Mouse (Mus musculus): ENCODE results near the gene Cttn. TPM values are rescaled to one million over a fixed set of nuclear protein-coding genes. Genes with fewer than 3 reads are reported as not detected.

The Cttn gene
- polyA plus RNA-seq, 1 experiment from 2014 or later = 180 TPM

GRCm38 (mm10) chr7:144444788-144445187 is 26.0 kb downstream of the Cttn start:
- Histone ChIP-seq H3K27ac (no peak overlapping the region), H3K4me3 (replicated peaks) (no peak overlapping the region), H3K4me2 (no peak overlapping the region), H3K27me3 (no peaks in the 10 kb centered on the region), H3K9ac (no peak overlapping the region), H3K36me3 (peaks cover 98% of the 10 kb centered on the region), H3K9me3 (replicated peaks) (no peaks in the 10 kb centered on the region), H3K4me1 (no peaks in the 10 kb centered on the region)
- no peak for ATAC-seq (replicated peaks; ENCODE audit: low FRiP score)
- 82% methylated on average over 7 of the region's 7 CpGs for WGBS

GRCm38 (mm10) chr7:144441976-144442375 is 28.8 kb downstream of the Cttn start:
- Histone ChIP-seq H3K4me1 (no peaks in the 10 kb centered on the region), H3K4me2 (no peak overlapping the region), H3K9ac (no peak overlapping the region), H3K9me3 (replicated peaks) (no peaks in the 10 kb centered on the region), H3K27me3 (no peaks in the 10 kb centered on the region), H3K4me3 (replicated peaks) (no peak overlapping the region), H3K27ac (no peak overlapping the region), H3K36me3 (peaks cover 98% of the 10 kb centered on the region)
- ATAC-seq (replicated peaks; ENCODE audit: low FRiP score) = no peak
- 92% methylated on average over 4 of the region's 4 CpGs for WGBS

- no peaks in the 10 kb centered on the region for H3K4me1 ChIP-seq
- H3K9me3 ChIP-seq (replicated peaks) = no peaks in the 10 kb centered on the region
- H3K4me2 ChIP-seq = no peak overlapping the region
- no peak overlapping the region for H3K9ac ChIP-seq
- no peak overlapping the region for H3K4me3 ChIP-seq (replicated peaks)
- no peak overlapping the region for H3K27ac ChIP-seq
- peaks cover 98% of the 10 kb centered on the region for H3K36me3 ChIP-seq
- no peaks in the 10 kb centered on the region for H3K27me3 ChIP-seq
- no peak for ATAC-seq (replicated peaks; ENCODE audit: low FRiP score)
- 93% methylated on average over 11 of the region's 11 CpGs for WGBS
Observed at GRCm38 (mm10) chr7:144441466-144441865, 29.3 kb downstream of the Cttn start.

- Histone ChIP-seq H3K27me3 (no peaks in the 10 kb centered on the region), H3K9ac (no peak overlapping the region), H3K36me3 (peaks cover 84% of the 10 kb centered on the region), H3K4me2 (no peak overlapping the region), H3K4me1 (no peaks in the 10 kb centered on the region), H3K9me3 (replicated peaks) (no peaks in the 10 kb centered on the region), H3K4me3 (replicated peaks) (no peak overlapping the region), H3K27ac (no peak overlapping the region)
- no peak for ATAC-seq (replicated peaks; ENCODE audit: low FRiP score)
- WGBS = 95% methylated on average over 7 of the region's 7 CpGs
Observed at GRCm38 (mm10) chr7:144438811-144439210, 32.0 kb downstream of the Cttn start.

GRCm38 (mm10) chr7:144432920-144433319 is 37.9 kb downstream of the Cttn start:
- H3K4me3 ChIP-seq (replicated peaks) = no peak overlapping the region
- 81% methylated on average over 2 of the region's 2 CpGs for WGBS
- H3K36me3 ChIP-seq = peaks cover 27% of the 10 kb centered on the region
- ATAC-seq (replicated peaks; ENCODE audit: low FRiP score) = no peak
- no peaks in the 10 kb centered on the region for H3K9me3 ChIP-seq (replicated peaks)
- H3K4me2 ChIP-seq = no peak overlapping the region
- no peaks in the 10 kb centered on the region for H3K27me3 ChIP-seq
- H3K9ac ChIP-seq = no peak overlapping the region
- no peaks in the 10 kb centered on the region for H3K4me1 ChIP-seq
- H3K27ac ChIP-seq = no peak overlapping the region

- H3K4me3 ChIP-seq (replicated peaks) = no peak overlapping the region
- ATAC-seq (replicated peaks; ENCODE audit: low FRiP score) = no peak
- H3K27ac ChIP-seq = no peak overlapping the region
- no peaks in the 10 kb centered on the region for H3K36me3 ChIP-seq
- no peaks in the 10 kb centered on the region for H3K4me1 ChIP-seq
- 84% methylated on average over 3 of the region's 3 CpGs for WGBS
- H3K4me2 ChIP-seq = no peak overlapping the region
- no peaks in the 10 kb centered on the region for H3K9me3 ChIP-seq (replicated peaks)
- H3K27me3 ChIP-seq = no peaks in the 10 kb centered on the region
- H3K9ac ChIP-seq = no peak overlapping the region
Observed at GRCm38 (mm10) chr7:144427460-144427859, 43.3 kb downstream of the Cttn start.

GRCm38 (mm10) chr7:144426594-144426993 is 44.2 kb downstream of the Cttn start:
- no peak overlapping the region for H3K9ac ChIP-seq

GRCm38 (mm10) chr7:144425953-144426352 is 44.9 kb downstream of the Cttn start:
- WGBS = 10% methylated on average over 8 of the region's 8 CpGs

More at GRCm38 (mm10) chr7:144426594-144426993, 44.2 kb downstream of the Cttn start:
- H3K27me3 ChIP-seq = no peaks in the 10 kb centered on the region
- no peak for ATAC-seq (replicated peaks; ENCODE audit: low FRiP score)
- H3K9me3 ChIP-seq (replicated peaks) = no peaks in the 10 kb centered on the region
- WGBS = 88% methylated on average over 3 of the region's 3 CpGs
- H3K4me2 ChIP-seq = no peak overlapping the region
- H3K27ac ChIP-seq = no peak overlapping the region
- no peaks in the 10 kb centered on the region for H3K4me1 ChIP-seq
- no peak overlapping the region for H3K4me3 ChIP-seq (replicated peaks)
- H3K36me3 ChIP-seq = no peaks in the 10 kb centered on the region

GRCm38 (mm10) chr7:144421478-144421877 is 49.3 kb downstream of the Cttn start:
- no peak for ATAC-seq (replicated peaks; ENCODE audit: low FRiP score)
- H3K27me3 ChIP-seq = no peaks in the 10 kb centered on the region
- H3K9ac ChIP-seq = no peak overlapping the region
- 75% methylated on average over 6 of the region's 6 CpGs for WGBS
- no peak overlapping the region for H3K4me3 ChIP-seq (replicated peaks)
- no peak overlapping the region for H3K4me2 ChIP-seq
- H3K9me3 ChIP-seq (replicated peaks) = no peaks in the 10 kb centered on the region
- peaks cover 23% of the 10 kb centered on the region for H3K4me1 ChIP-seq
- no peaks in the 10 kb centered on the region for H3K36me3 ChIP-seq
- no peak overlapping the region for H3K27ac ChIP-seq

More at GRCm38 (mm10) chr7:144425953-144426352, 44.9 kb downstream of the Cttn start:
- H3K27ac ChIP-seq = no peak overlapping the region
- H3K9me3 ChIP-seq (replicated peaks) = no peaks in the 10 kb centered on the region
- no peak overlapping the region for H3K9ac ChIP-seq
- no peak overlapping the region for H3K4me3 ChIP-seq (replicated peaks)
- no peak overlapping the region for H3K4me2 ChIP-seq
- H3K4me1 ChIP-seq = no peaks in the 10 kb centered on the region
- no peaks in the 10 kb centered on the region for H3K36me3 ChIP-seq
- ATAC-seq (replicated peaks; ENCODE audit: low FRiP score) = no peak
- H3K27me3 ChIP-seq = no peaks in the 10 kb centered on the region

GRCm38 (mm10) chr7:144420552-144420951 is 50.3 kb downstream of the Cttn start:
- H3K36me3 ChIP-seq = no peaks in the 10 kb centered on the region
- 0 out of 2 replicates have a peak overlapping the region, but pooled peaks have one; percentile 25 for H3K4me2 ChIP-seq
- H3K4me1 ChIP-seq = peaks cover 23% of the 10 kb centered on the region
- no peaks in the 10 kb centered on the region for H3K9me3 ChIP-seq (replicated peaks)
- no peaks in the 10 kb centered on the region for H3K27me3 ChIP-seq
- no peak for ATAC-seq (replicated peaks; ENCODE audit: low FRiP score)
- H3K27ac ChIP-seq = no peak overlapping the region
- WGBS = 21% methylated on average over 16 of the region's 16 CpGs
- H3K4me3 ChIP-seq (replicated peaks) = no peak overlapping the region
- H3K9ac ChIP-seq = no peak overlapping the region

- 41% methylated on average over 16 of the region's 16 CpGs for WGBS
- H3K4me3 ChIP-seq (replicated peaks) = no peak overlapping the region
- no peaks in the 10 kb centered on the region for H3K27me3 ChIP-seq
- no peaks in the 10 kb centered on the region for H3K36me3 ChIP-seq
- no peak overlapping the region for H3K9ac ChIP-seq
- ATAC-seq (replicated peaks; ENCODE audit: low FRiP score) = no peak
- H3K4me1 ChIP-seq = peaks cover 24% of the 10 kb centered on the region
- no peak overlapping the region for H3K4me2 ChIP-seq
- no peaks in the 10 kb centered on the region for H3K9me3 ChIP-seq (replicated peaks)
- H3K27ac ChIP-seq = peak overlapping the region; percentile 5; the same call in 1 of the 2 replicates
Observed at GRCm38 (mm10) chr7:144417644-144418343, 53.0 kb downstream of the Cttn start.

- Histone ChIP-seq H3K4me1 (peaks cover 30% of the 10 kb centered on the region), H3K9me3 (replicated peaks) (no peaks in the 10 kb centered on the region), H3K27me3 (no peaks in the 10 kb centered on the region), H3K27ac (no peak overlapping the region), H3K4me2 (no peak overlapping the region), H3K4me3 (replicated peaks) (no peak overlapping the region), H3K9ac (no peak overlapping the region), H3K36me3 (no peaks in the 10 kb centered on the region)
- ATAC-seq (replicated peaks; ENCODE audit: low FRiP score) = no peak
- 71% methylated on average over 2 of the region's 2 CpGs for WGBS
Observed at GRCm38 (mm10) chr7:144417234-144417633, 53.6 kb downstream of the Cttn start.

GRCm38 (mm10) chr7:144415795-144416194 is 55.0 kb downstream of the Cttn start:
- Histone ChIP-seq H3K36me3 (no peaks in the 10 kb centered on the region), H3K4me1 (peaks cover 36% of the 10 kb centered on the region), H3K4me3 (replicated peaks) (no peak overlapping the region), H3K4me2 (no peak overlapping the region), H3K27ac (no peak overlapping the region), H3K9me3 (replicated peaks) (no peaks in the 10 kb centered on the region), H3K9ac (no peak overlapping the region), H3K27me3 (no peaks in the 10 kb centered on the region)
- no peak for ATAC-seq (replicated peaks; ENCODE audit: low FRiP score)
- 65% methylated on average over 4 of the region's 4 CpGs for WGBS

All from kidney, embryonic 15.5 days (tissue).